Mouse (Mus musculus): ENCODE results near the gene Gm11096. TPM values are rescaled to one million over a fixed set of nuclear protein-coding genes. Genes with fewer than 3 reads are reported as not detected.
A peak's percentile ranks its signal among the peaks of the same experiment; 100 is the strongest.

Gene Gm11096
- polyA plus RNA-seq, 1 experiment from 2014 or later: not detected

GRCm38 (mm10) chr17:81427245-81427644, 14.3 kb upstream of the Gm11096 start:
- Histone ChIP-seq H3K9me3 (no peaks in the 10 kb centered on the region), H3K27me3 (replicated peaks; ENCODE audit: low read depth, poor library complexity, severe bottlenecking) (peaks cover 10% of the 10 kb centered on the region; the same call in 1 of the 2 replicates), H3K36me3 (replicated peaks) (no peaks in the 10 kb centered on the region), H3K4me3 (no peak overlapping the region), H3K27ac (replicated peaks) (no peak overlapping the region), H3K4me1 (peaks cover 16% of the 10 kb centered on the region)
- WGBS: 88% methylated on average over 7 of the region's 7 CpGs
- DNase-seq (ENCODE audit: low spot score): no peak

- peaks cover 6% of the 10 kb centered on the region for H3K27me3 ChIP-seq (replicated peaks; ENCODE audit: low read depth, poor library complexity, severe bottlenecking)
- H3K4me3 ChIP-seq: no peak overlapping the region
- 66% methylated on average over 2 of the region's 2 CpGs for WGBS
- H3K27ac ChIP-seq (replicated peaks): no peak overlapping the region
- H3K9me3 ChIP-seq: no peaks in the 10 kb centered on the region
- no peaks in the 10 kb centered on the region for H3K36me3 ChIP-seq (replicated peaks)
- DNase-seq (ENCODE audit: low spot score): no peak
- peaks cover 25% of the 10 kb centered on the region for H3K4me1 ChIP-seq
Measured at GRCm38 (mm10) chr17:81432733-81433132, 8.8 kb upstream of the Gm11096 start.

GRCm38 (mm10) chr17:81433148-81433547, 8.4 kb upstream of the Gm11096 start:
- Histone ChIP-seq H3K36me3 (replicated peaks) (no peaks in the 10 kb centered on the region), H3K4me1 (peaks cover 21% of the 10 kb centered on the region), H3K4me3 (no peak overlapping the region), H3K27ac (replicated peaks) (no peak overlapping the region), H3K27me3 (replicated peaks; ENCODE audit: low read depth, poor library complexity, severe bottlenecking) (peaks cover 6% of the 10 kb centered on the region), H3K9me3 (no peaks in the 10 kb centered on the region)
- 32% methylated on average over 5 of the region's 5 CpGs for WGBS
- peak; percentile 49 for DNase-seq (ENCODE audit: low spot score)

- H3K27me3 ChIP-seq (replicated peaks; ENCODE audit: low read depth, poor library complexity, severe bottlenecking): no peaks in the 10 kb centered on the region
- H3K36me3 ChIP-seq (replicated peaks): no peaks in the 10 kb centered on the region
- no peak overlapping the region for H3K4me3 ChIP-seq
- WGBS: 65% methylated on average over 3 of the region's 3 CpGs
- H3K4me1 ChIP-seq: no peaks in the 10 kb centered on the region
- H3K27ac ChIP-seq (replicated peaks): no peak overlapping the region
- DNase-seq (ENCODE audit: low spot score): no peak
- H3K9me3 ChIP-seq: no peaks in the 10 kb centered on the region
Measured at GRCm38 (mm10) chr17:81455269-81455668, 13.7 kb downstream of the Gm11096 start.

GRCm38 (mm10) chr17:81455977-81456376, 14.4 kb downstream of the Gm11096 start:
- Histone ChIP-seq H3K4me1 (no peaks in the 10 kb centered on the region), H3K4me3 (no peak overlapping the region), H3K9me3 (no peaks in the 10 kb centered on the region)

GRCm38 (mm10) chr17:81459379-81459778, 17.8 kb downstream of the Gm11096 start:
- DNase-seq (ENCODE audit: low spot score): no peak
- no peak overlapping the region for H3K27ac ChIP-seq (replicated peaks)
- no peaks in the 10 kb centered on the region for H3K36me3 ChIP-seq (replicated peaks)
- WGBS: 89% methylated on average over 3 of the region's 3 CpGs
- no peaks in the 10 kb centered on the region for H3K27me3 ChIP-seq (replicated peaks; ENCODE audit: low read depth, poor library complexity, severe bottlenecking)
- no peaks in the 10 kb centered on the region for H3K9me3 ChIP-seq
- no peaks in the 10 kb centered on the region for H3K4me1 ChIP-seq
- H3K4me3 ChIP-seq: no peak overlapping the region

More at GRCm38 (mm10) chr17:81455977-81456376, 14.4 kb downstream of the Gm11096 start:
- Histone ChIP-seq H3K27me3 (replicated peaks; ENCODE audit: low read depth, poor library complexity, severe bottlenecking) (no peaks in the 10 kb centered on the region), H3K27ac (replicated peaks) (no peak overlapping the region), H3K36me3 (replicated peaks) (no peaks in the 10 kb centered on the region)
- no peak for DNase-seq (ENCODE audit: low spot score)
- WGBS: 88% methylated on average over 7 of the region's 7 CpGs

- H3K9me3 ChIP-seq: no peaks in the 10 kb centered on the region
- DNase-seq (ENCODE audit: low spot score): no peak
- peaks cover 5% of the 10 kb centered on the region; the same call in 1 of the 2 replicates for H3K4me1 ChIP-seq
- no peaks in the 10 kb centered on the region for H3K27me3 ChIP-seq (replicated peaks; ENCODE audit: low read depth, poor library complexity, severe bottlenecking)
- H3K36me3 ChIP-seq (replicated peaks): no peaks in the 10 kb centered on the region
- no peak overlapping the region for H3K4me3 ChIP-seq
- no peak overlapping the region for H3K27ac ChIP-seq (replicated peaks)
- WGBS: 79% methylated on average over 5 of the region's 5 CpGs
Measured at GRCm38 (mm10) chr17:81468941-81469340, 27.4 kb downstream of the Gm11096 start.

GRCm38 (mm10) chr17:81473363-81473762, 31.8 kb downstream of the Gm11096 start:
- DNase-seq (ENCODE audit: low spot score): no peak
- no peaks in the 10 kb centered on the region for H3K36me3 ChIP-seq (replicated peaks)
- no peak overlapping the region for H3K27ac ChIP-seq (replicated peaks)
- peaks cover 5% of the 10 kb centered on the region; the same call in 1 of the 2 replicates for H3K4me1 ChIP-seq
- 36% methylated on average over 3 of the region's 3 CpGs for WGBS
- H3K4me3 ChIP-seq: no peak overlapping the region
- H3K27me3 ChIP-seq (replicated peaks; ENCODE audit: low read depth, poor library complexity, severe bottlenecking): no peaks in the 10 kb centered on the region
- H3K9me3 ChIP-seq: no peaks in the 10 kb centered on the region

- Histone ChIP-seq H3K4me3 (no peak overlapping the region), H3K9me3 (no peaks in the 10 kb centered on the region), H3K27ac (replicated peaks) (no peak overlapping the region), H3K4me1 (peaks cover 12% of the 10 kb centered on the region), H3K36me3 (replicated peaks) (no peaks in the 10 kb centered on the region), H3K27me3 (replicated peaks; ENCODE audit: low read depth, poor library complexity, severe bottlenecking) (no peaks in the 10 kb centered on the region)
- no peak for DNase-seq (ENCODE audit: low spot score)
- WGBS: 81% methylated on average over 1 of the region's 1 CpGs
Measured at GRCm38 (mm10) chr17:81477420-81477819, 35.9 kb downstream of the Gm11096 start.

- Histone ChIP-seq H3K27me3 (replicated peaks; ENCODE audit: low read depth, poor library complexity, severe bottlenecking) (no peaks in the 10 kb centered on the region), H3K36me3 (replicated peaks) (no peaks in the 10 kb centered on the region), H3K4me1 (peaks cover 12% of the 10 kb centered on the region), H3K9me3 (no peaks in the 10 kb centered on the region), H3K4me3 (no peak overlapping the region), H3K27ac (replicated peaks) (no peak overlapping the region)
- WGBS: 62% methylated on average over 4 of the region's 4 CpGs
- DNase-seq (ENCODE audit: low spot score): no peak
Measured at GRCm38 (mm10) chr17:81479807-81480206, 38.2 kb downstream of the Gm11096 start.

- DNase-seq (ENCODE audit: low spot score): peak; percentile 10
- Histone ChIP-seq H3K27ac (replicated peaks) (no peak overlapping the region), H3K4me1 (peaks cover 12% of the 10 kb centered on the region), H3K4me3 (no peak overlapping the region), H3K36me3 (replicated peaks) (no peaks in the 10 kb centered on the region), H3K27me3 (replicated peaks; ENCODE audit: low read depth, poor library complexity, severe bottlenecking) (no peaks in the 10 kb centered on the region), H3K9me3 (no peaks in the 10 kb centered on the region)
- WGBS: 84% methylated on average over 21 of the region's 21 CpGs
Measured at GRCm38 (mm10) chr17:81480351-81481161, 39.0 kb downstream of the Gm11096 start.

- H3K27ac ChIP-seq (replicated peaks): no peak overlapping the region
- no peak for DNase-seq (ENCODE audit: low spot score)
- H3K4me3 ChIP-seq: no peak overlapping the region
- no peaks in the 10 kb centered on the region for H3K36me3 ChIP-seq (replicated peaks)
- no peaks in the 10 kb centered on the region for H3K9me3 ChIP-seq
- 78% methylated on average over 11 of the region's 11 CpGs for WGBS
- H3K27me3 ChIP-seq (replicated peaks; ENCODE audit: low read depth, poor library complexity, severe bottlenecking): no peaks in the 10 kb centered on the region
- H3K4me1 ChIP-seq: peaks cover 12% of the 10 kb centered on the region
Measured at GRCm38 (mm10) chr17:81481843-81482490, 40.4 kb downstream of the Gm11096 start.

GRCm38 (mm10) chr17:81486388-81486787, 44.8 kb downstream of the Gm11096 start:
- Histone ChIP-seq H3K27ac (replicated peaks) (no peak overlapping the region), H3K4me1 (peaks cover 5% of the 10 kb centered on the region; the same call in 1 of the 2 replicates), H3K4me3 (no peak overlapping the region), H3K9me3 (no peaks in the 10 kb centered on the region), H3K36me3 (replicated peaks) (no peaks in the 10 kb centered on the region), H3K27me3 (replicated peaks; ENCODE audit: low read depth, poor library complexity, severe bottlenecking) (no peaks in the 10 kb centered on the region)
- 82% methylated on average over 1 of the region's 1 CpGs for WGBS
- no peak for DNase-seq (ENCODE audit: low spot score)
